Mouse (Mus musculus) testis, adult 2 months (tissue): ENCODE data around the gene Snca.

Source experiments
- CTCF ChIP-seq: fragments of 200-500 bp; IDR thresholded peaks from 2 replicates; pipeline ENCODE4 v1.5.1; 2012; ENCODE audit warnings: low read depth, mild to moderate bottlenecking, inconsistent platforms, low read length, moderate library complexity; ENCODE audit not compliant: control insufficient read depth, insufficient read depth, insufficient replicate concordance
- POLR2A ChIP-seq: fragments of 200-500 bp; IDR thresholded peaks from 2 replicates; pipeline ENCODE4 v1.6.1; 2012; ENCODE audit warnings: low read depth, mild to moderate bottlenecking, inconsistent platforms, low read length, moderate library complexity; ENCODE audit not compliant: control insufficient read depth

- TF ChIP-seq POLR2A: no peak
- TF ChIP-seq CTCF: no peak
Measured at GRCm38 (mm10) chr6:60709997-60710471, 119.6 kb downstream of the Snca start.
